Mouse (Mus musculus): ENCODE measurements around the gene Mid1. TPM values are rescaled to one million over a fixed set of nuclear protein-coding genes. Genes with fewer than 3 reads are reported as not detected.
"Not testable (repeated sequence)": the region's sequence is repeated elsewhere in the genome, so short reads cannot be mapped to it uniquely, and the experiment has no call there.

Mid1 gene
- polyA plus RNA-seq, 1 experiment from 2014 or later, result 11.9 TPM

DNA sequence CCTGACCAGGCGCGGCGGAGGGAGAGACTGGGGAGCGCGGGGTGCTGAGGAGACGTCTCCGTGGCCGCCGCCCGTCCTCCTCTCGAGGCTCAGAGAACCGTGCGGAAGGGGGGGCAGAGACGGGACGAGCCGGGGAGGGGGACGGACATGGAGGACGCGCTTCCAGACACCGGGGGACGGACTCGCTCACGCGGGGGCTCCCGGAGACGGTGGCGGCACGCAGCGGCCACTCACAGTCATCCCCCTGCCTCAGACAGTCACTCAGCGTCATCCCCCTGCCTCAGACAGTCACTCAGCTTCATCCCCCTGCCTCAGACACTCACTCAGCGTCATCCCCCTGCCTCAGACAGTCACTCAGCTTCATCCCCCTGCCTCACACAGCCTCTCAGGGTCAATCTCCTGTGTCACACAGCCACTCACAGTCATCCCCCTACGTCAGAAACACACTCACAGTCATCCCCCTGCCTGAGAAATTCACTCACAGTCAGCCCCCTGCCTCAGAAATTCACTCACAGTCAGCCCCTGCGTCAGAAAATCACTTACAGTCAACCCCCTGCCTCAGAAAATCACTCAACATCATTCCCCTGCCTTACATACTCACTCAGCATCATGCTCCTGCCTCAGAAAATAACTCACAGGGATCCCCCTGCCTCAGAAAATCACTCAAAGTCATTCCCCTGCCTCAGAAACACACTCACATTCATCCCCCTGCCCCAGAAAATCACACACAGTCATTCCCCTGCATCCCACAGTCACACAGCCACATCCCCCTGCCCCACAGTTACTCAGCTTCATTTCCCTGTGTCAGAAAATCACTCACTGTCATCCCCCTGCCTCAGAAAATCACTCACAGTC is 309.2 kb downstream of the Mid1 start:
- H3K4me1 ChIP-seq; H3K9ac ChIP-seq; H3K27me3 ChIP-seq; H3K4me2 ChIP-seq (replicated peaks); H3K4me3 ChIP-seq; H3K27ac ChIP-seq; ATAC-seq (ENCODE audit: low FRiP score): not testable (repeated sequence)
- 27% methylated on average over 3 of the region's 33 CpGs for WGBS
- Histone ChIP-seq H3K36me3 (peaks cover 11% of the 10 kb centered on the region), H3K9me3 (replicated peaks) (peaks cover 15% of the 10 kb centered on the region)

DNA sequence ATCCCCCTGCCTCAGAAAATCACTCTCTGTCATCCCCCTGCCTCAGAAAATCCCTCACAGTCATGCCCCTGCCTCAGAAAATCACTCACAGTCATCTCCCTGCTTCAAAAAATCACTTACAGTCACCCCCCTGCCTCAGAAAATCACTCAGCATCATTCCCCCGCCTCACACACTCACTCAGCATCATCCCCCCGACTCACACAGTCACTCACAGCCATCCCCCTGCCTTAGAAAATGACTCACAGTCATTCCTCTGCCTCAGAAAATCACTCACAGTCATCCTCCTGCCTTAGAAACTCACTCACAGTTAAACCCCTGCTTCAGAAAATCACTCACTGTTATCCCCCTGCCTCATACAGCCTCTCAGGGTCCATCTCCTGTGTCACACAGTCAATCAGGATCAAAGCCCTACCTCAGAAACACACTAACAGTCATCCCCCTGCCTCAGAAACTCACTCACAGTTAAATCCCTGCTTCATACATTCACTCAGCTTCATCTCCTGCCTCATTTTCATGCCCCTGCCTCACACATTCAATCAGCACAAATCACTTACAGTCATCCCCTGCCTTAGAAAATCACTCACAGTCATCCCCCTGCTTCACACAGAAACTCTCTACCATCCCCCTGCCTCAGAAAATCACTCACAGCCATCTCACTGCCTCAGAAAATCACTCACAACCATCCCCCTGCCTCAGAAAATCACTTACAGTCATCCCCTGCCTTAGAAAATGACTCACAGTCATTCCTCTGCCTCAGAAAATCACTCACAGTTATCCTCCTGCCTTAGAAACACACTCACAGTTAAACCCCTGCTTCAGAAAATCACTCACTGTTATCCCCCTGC is 310.1 kb downstream of the Mid1 start:
- H3K27ac ChIP-seq; H3K4me2 ChIP-seq (replicated peaks); H3K4me1 ChIP-seq; H3K9me3 ChIP-seq (replicated peaks); ATAC-seq (ENCODE audit: low FRiP score); H3K9ac ChIP-seq; H3K4me3 ChIP-seq; H3K27me3 ChIP-seq; H3K36me3 ChIP-seq: not testable (repeated sequence)
- WGBS, result 21% methylated on average over 2 of the region's 2 CpGs

DNA sequence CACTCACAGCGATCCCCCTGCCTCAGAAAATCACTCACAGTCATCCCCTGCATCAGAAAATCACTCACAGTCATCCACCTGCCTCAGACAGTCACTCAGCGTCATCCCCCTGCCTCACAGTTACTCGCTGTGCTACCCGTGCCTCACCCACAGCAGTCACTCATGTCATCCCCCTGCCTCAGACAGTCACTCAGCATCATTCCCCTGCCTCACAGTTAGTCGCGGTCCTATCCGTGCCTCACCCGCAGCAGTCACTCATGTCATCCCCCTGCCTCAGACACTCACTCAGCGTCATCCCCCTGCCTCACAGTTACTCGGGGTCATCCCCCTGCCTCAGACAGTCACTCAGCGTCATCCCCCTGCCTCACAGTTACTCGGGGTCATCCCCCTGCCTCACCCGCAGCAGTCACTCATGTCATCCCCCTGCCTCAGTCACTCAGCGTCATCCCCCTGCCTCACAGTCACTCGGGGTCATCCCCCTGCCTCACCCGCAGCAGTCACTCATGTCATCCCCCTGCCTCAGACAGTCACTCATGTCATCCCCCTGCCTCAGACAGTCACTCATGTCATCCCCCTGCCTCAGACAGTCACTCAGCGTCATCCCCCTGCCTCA is 311.0 kb downstream of the Mid1 start:
- not testable (repeated sequence) for H3K36me3 ChIP-seq; H3K4me3 ChIP-seq; ATAC-seq (ENCODE audit: low FRiP score); H3K4me2 ChIP-seq (replicated peaks); H3K4me1 ChIP-seq; H3K27ac ChIP-seq; H3K27me3 ChIP-seq; H3K9ac ChIP-seq; H3K9me3 ChIP-seq (replicated peaks)
- no CpG with 5 or more reads among the region's 17 CpGs for WGBS

DNA sequence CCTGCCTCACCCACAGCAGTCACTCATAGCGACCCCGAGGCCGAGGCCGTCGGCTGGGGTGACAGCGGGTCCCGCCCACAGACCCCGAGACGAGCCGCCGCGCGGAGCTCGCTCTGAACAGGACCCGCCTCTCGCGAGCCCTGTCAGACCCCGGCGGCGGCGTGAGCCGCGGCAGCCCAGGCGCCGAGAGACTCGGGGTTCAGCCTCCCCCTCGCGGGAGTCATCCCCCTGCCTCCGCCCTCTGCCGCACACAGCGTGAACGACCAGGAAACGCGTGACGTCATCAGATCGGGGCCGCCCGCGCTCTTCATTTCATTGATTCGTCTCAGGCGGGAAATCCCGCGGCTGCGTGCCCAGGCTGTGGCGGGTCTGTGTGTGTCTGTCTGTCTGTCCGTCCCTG is 311.9 kb downstream of the Mid1 start:
- not testable (repeated sequence) for H3K4me2 ChIP-seq (replicated peaks); H3K4me3 ChIP-seq; H3K36me3 ChIP-seq; H3K27ac ChIP-seq; H3K4me1 ChIP-seq; H3K9ac ChIP-seq; H3K27me3 ChIP-seq; ATAC-seq (ENCODE audit: low FRiP score); H3K9me3 ChIP-seq (replicated peaks)
- WGBS, result no CpG with 5 or more reads among the region's 46 CpGs

DNA sequence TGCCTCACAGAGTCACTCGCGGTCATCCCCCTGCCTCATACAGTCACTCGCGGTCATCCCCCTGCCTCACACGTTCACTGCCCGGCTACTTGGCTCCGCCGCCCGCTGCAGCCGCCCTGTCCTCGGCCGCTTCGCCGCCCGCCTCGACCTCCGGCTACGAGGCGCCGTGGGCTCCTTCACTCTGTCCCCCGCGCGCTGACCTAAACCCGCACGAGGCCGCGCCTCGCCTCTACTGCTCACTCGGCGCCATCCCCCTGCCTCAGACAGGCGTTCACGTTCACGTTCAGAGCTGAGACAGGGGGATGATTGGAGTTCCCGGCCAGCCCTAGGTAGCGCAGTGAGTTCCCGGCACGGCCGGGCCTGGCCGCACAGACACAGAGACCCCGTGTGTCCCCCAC is 312.5 kb downstream of the Mid1 start:
- ATAC-seq (ENCODE audit: low FRiP score); H3K9me3 ChIP-seq (replicated peaks); H3K4me1 ChIP-seq; H3K27me3 ChIP-seq; H3K36me3 ChIP-seq; H3K9ac ChIP-seq: not testable (repeated sequence)
- Histone ChIP-seq H3K27ac (peak overlapping the region; percentile 77; the same call in 1 of the 2 replicates), H3K4me3 (peak overlapping the region; percentile 23; the same call in 1 of the 2 replicates), H3K4me2 (replicated peaks) (peak overlapping the region; percentile 47)
- WGBS, result 26% methylated on average over 4 of the region's 40 CpGs

DNA sequence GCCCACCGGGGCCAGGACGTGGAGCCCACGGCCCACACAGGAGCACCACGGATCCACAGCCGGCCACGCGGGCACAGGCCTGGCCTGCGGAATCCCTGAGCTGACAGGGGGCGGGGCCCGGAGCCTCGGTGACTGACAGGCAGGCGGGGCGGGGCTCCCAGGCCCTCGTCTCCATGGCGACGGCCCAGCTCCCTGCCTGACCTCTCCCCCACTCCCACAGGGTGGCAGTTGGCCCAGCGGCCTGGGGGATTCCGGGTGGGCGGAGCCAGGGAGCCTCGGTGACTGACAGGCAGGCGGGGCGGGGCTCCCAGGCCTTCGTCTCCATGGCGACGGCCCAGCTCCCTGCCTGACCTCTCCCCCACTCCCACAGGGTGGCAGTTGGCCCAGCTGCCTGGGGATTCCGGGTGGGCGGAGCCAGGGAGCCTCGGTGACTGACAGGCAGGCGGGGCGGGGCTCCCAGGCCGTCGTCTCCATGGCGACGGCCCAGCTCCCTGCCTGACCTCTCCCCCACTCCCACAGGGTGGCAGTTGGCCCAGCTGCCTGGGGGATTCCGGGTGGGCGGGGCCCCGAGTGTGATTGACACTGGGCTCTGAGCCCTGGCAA is 313.0 kb downstream of the Mid1 start:
- 10% methylated on average over 8 of the region's 37 CpGs for whole genome bisulfite sequencing

DNA sequence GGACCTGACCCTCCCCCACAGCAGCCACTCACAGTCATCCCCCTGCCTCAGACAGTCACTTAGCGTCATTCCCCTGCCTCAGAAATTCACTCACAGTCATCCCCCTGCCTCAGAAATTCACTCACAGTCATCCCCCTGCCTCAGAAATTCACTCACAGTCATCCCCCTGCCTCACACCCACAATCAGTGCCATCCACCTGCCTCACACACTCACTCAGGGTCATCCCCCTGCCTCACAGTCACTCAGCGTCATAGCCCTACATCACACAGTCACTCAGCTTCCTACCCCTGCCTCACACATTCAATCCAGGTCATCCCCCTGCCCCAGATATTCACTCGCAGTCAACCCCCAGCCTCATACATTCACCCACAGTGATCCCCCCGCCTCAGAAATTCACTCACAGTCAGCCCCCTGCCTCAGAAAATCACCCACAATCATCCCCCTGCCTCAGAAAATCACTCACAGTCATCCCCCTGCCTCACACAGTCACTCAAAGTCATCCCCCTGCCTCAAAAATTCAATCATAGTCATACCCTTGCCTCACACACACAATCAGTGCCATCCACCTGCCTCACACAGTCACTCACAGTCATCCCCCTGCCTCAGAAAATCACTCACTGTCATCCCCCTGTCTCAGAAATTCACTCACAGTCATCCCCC is 313.7 kb downstream of the Mid1 start:
- not testable (repeated sequence) for H3K4me2 ChIP-seq (replicated peaks); H3K9ac ChIP-seq; H3K4me1 ChIP-seq; H3K36me3 ChIP-seq; ATAC-seq (ENCODE audit: low FRiP score); H3K4me3 ChIP-seq; H3K27me3 ChIP-seq; H3K9me3 ChIP-seq (replicated peaks); H3K27ac ChIP-seq
- WGBS, result 8% methylated on average over 2 of the region's 4 CpGs

More for the DNA sequence above, 313.0 kb downstream of the Mid1 start:
- Histone ChIP-seq H3K4me3 (peak overlapping the region; percentile 23; the same call in 1 of the 2 replicates), H3K4me2 (replicated peaks) (peak overlapping the region; percentile 47), H3K27ac (peak overlapping the region; percentile 77; the same call in 1 of the 2 replicates)
- H3K9me3 ChIP-seq (replicated peaks); H3K27me3 ChIP-seq; H3K9ac ChIP-seq; H3K36me3 ChIP-seq; H3K4me1 ChIP-seq: not testable (repeated sequence)
- ATAC-seq (ENCODE audit: low FRiP score), result peak; percentile 91

DNA sequence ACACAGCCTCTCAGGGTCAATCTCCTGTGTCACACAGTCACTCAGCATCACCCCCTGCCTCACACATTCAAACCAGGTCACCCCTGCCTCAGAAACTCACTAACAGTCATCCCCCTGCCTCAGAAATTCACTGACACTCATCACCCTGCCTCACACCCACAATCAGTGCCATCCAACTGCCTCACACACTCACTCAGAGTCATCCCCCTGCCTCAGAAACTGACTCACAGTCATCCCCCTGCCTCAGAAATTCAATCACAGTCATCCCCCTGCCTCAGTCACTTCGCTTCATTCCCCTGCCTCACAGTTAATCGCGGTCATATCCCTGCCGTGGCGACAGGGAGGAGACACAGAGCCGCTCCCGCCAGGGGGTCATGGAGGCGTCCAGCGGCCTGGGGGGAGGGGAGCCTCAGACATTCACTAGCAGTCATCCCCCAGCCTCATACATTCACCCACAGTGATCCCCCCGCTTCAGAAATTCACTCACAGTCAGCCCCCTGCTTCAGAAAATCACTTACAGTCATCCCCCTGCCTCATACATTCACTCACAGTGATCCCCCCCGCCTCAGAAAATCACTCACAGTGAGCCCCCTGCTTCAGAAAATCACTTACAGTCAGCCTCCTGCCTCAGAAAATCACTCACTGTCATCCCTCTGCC is 314.4 kb downstream of the Mid1 start:
- not testable (repeated sequence) for H3K36me3 ChIP-seq; ATAC-seq (ENCODE audit: low FRiP score); H3K4me2 ChIP-seq (replicated peaks); H3K27me3 ChIP-seq; H3K4me1 ChIP-seq; H3K9ac ChIP-seq; H3K27ac ChIP-seq; H3K4me3 ChIP-seq; H3K9me3 ChIP-seq (replicated peaks)
- WGBS, result 45% methylated on average over 6 of the region's 11 CpGs

DNA sequence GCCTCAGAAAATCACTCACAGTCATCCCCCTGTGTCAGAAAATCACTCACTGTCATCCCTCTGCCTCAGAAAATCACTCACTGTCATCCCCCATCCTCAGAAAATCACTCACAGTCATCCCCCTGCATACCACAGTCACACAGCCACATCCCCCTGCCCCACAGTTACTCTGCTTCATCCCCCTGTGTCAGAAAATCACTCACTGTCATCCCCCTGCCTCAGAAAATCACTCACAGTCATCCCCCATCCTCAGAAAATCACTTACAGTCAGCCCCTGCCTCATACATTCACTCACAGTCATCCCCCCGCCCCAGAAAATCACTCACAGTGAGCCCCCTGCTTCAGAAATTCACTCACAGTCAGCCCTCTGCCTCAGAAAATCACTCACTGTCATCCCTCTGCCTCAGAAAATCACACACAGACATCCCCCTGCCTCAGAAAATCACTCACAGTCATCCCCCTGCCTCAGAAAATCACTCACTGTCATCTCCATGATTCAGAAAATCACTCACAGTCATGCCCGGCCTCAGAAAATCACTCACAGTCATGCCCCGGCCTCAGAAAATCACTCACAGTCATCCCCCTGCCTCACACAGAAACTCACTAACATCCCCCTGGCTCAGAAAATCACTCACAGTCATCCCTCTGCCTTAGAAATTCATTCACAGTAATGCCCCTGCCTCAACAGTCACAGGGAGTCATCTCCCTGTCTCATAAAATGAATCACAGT is 315.1 kb downstream of the Mid1 start:
- H3K27me3 ChIP-seq; H3K4me1 ChIP-seq; ATAC-seq (ENCODE audit: low FRiP score); H3K9ac ChIP-seq; H3K9me3 ChIP-seq (replicated peaks); H3K4me2 ChIP-seq (replicated peaks); H3K4me3 ChIP-seq; H3K36me3 ChIP-seq; H3K27ac ChIP-seq: not testable (repeated sequence)
- WGBS, result no CpG with 5 or more reads among the region's 3 CpGs

DNA sequence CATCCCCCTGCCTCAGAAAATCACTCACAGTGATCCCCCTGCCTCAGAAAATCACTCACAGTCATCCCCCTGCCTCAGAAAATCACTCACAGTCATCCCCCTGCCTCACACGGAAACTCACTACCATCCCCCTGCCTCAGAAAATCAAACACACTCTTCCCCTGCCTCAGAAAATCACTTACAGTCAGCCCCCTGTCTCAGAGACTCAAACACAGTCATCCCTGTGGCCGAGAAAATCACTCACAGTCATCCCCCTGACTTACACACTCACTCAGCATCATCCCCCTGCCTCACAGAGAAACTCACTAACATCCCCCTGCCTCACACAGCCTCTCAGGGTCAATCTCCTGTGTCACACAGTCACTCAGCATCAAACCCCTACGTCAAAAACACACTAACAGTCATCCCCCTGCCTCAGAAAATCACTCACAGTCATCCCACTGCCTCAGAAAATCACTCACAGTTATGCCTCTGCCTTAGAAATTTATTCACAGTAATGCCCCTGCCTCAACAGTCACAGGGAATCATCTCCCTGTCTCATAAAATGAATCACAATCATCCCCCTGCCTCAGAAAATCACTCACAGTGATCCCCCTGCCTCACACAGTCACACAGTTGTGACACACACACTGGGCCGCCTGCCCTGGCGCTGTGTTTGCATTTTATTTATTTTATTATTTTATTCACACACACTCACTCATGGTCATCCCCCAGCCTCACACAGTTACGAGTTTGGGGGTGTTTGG is 315.8 kb downstream of the Mid1 start:
- H3K9ac ChIP-seq; ATAC-seq (ENCODE audit: low FRiP score); H3K36me3 ChIP-seq; H3K9me3 ChIP-seq (replicated peaks); H3K27ac ChIP-seq; H3K4me1 ChIP-seq; H3K4me3 ChIP-seq; H3K4me2 ChIP-seq (replicated peaks); H3K27me3 ChIP-seq: not testable (repeated sequence)
- WGBS, result 46% methylated on average over 6 of the region's 6 CpGs

All from hindbrain, embryonic 12.5 days (tissue).